Mouse (Mus musculus): ENCODE measurements at regions not wholly inside any gene's neighbourhood (a gene's known extent, or its start where the extent isn't known, plus 50 kb on each side); places are given as distances from the start of the nearest gene placed in this dataset.

DNA sequence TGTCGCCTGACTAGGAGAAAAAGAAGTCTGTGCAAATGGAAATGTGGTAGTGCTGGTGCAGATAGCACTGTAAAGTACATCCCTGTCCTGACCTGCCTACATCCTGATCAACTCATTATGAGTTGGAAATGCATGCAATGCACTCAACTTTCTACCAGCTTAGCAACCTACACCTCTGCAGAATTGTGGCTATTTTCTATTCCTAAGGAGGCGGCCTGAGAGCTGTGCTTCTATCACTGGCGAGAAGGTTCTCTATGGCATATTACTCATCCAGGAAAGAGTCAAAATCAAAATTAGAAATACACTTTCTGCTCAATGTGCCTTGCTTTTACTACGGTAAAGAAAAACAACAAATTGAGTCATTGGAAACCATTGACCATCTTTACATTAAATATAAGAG is 685.4 kb upstream of the Kdm8 start:
- no peak overlapping the region for H3K4me3 ChIP-seq (replicated peaks)
- ATAC-seq (replicated peaks; ENCODE audit: low FRiP score), result no peak
- no peak overlapping the region for H3K27ac ChIP-seq
- 0 out of 2 replicates have a peak, but pooled peaks cover 3% of the 10 kb centered on the region for H3K27me3 ChIP-seq
- no peaks in the 10 kb centered on the region for H3K4me1 ChIP-seq
- H3K9me3 ChIP-seq (replicated peaks), result no peaks in the 10 kb centered on the region
- no peak overlapping the region for H3K9ac ChIP-seq
- H3K36me3 ChIP-seq, result no peaks in the 10 kb centered on the region
- H3K4me2 ChIP-seq, result no peak overlapping the region
- WGBS, result 93% methylated on average over 4 of the region's 4 CpGs

DNA sequence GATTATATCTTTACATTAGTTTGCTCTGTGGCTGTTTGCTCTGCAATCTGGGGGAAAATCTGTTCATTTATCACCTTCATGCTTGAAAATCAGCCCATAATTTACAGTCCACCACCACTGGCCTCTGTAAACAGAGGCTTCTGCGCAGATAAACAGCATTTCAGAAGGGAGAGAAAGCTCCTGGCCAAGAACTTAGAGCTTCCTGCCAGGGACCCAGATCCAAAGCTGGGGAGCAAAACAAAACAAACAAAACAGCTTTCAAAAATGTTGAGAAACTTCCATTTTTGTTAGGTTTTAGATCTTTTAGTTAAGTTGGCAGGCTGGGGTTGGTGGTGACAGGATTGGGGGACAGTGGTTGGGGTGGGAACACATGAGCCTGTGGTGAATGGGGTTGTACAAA is 666.7 kb upstream of the Kdm8 start:
- Histone ChIP-seq H3K4me2 (no peak overlapping the region), H3K27ac (no peak overlapping the region), H3K36me3 (no peaks in the 10 kb centered on the region), H3K9me3 (replicated peaks) (no peaks in the 10 kb centered on the region), H3K4me3 (replicated peaks) (no peak overlapping the region), H3K4me1 (0 out of 2 replicates have a peak, but pooled peaks cover 3% of the 10 kb centered on the region), H3K27me3 (no peaks in the 10 kb centered on the region), H3K9ac (no peak overlapping the region)
- WGBS, result 74% methylated on average over 1 of the region's 1 CpGs
- ATAC-seq (replicated peaks; ENCODE audit: low FRiP score), result no peak

DNA sequence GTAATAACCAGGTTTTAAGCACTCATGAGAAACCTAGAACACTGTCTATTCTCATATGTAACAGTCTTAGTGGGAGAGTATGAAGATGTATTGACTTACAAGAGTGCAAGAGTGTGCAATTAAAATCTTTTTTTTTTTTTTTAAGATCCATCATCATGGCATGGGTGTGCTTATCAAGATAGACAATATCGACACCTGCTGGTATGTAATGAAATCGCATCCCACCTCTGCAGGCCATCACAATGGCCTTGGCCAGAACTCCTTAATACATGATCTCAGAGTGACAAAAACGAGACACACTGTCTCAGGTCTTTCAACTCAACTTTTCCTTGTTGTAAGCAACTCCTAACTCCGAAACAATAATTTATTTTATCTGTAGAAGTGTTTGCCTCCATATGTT is 661.7 kb upstream of the Kdm8 start:
- Histone ChIP-seq H3K9me3 (replicated peaks) (0 out of 2 replicates have a peak, but pooled peaks cover 3% of the 10 kb centered on the region), H3K36me3 (no peaks in the 10 kb centered on the region), H3K9ac (no peak overlapping the region), H3K27me3 (no peaks in the 10 kb centered on the region), H3K4me1 (0 out of 2 replicates have a peak, but pooled peaks cover 3% of the 10 kb centered on the region), H3K4me3 (replicated peaks) (no peak overlapping the region), H3K27ac (no peak overlapping the region), H3K4me2 (no peak overlapping the region)
- WGBS, result 57% methylated on average over 4 of the region's 4 CpGs
- ATAC-seq (replicated peaks; ENCODE audit: low FRiP score), result no peak

DNA sequence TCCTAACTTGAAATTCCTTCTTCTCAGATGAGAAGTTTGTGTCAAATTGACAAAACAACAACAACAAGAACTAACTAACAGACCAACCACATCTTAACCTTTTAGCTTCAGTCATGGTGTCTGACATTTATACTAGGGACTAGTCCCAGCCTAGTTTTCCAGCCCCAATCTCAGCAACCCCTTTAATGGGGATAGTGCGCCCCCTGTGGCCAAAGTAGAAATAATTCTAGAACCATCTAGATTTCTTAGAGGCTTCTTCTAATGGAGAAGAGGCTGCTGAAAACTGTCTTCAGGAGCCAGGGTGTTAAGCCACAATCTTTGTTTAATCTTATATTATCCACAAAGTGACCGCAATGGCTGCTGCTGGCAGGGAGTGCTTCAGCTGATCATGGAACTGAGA is 659.5 kb upstream of the Kdm8 start:
- no peak overlapping the region for H3K9ac ChIP-seq
- no peak overlapping the region for H3K4me2 ChIP-seq
- H3K27me3 ChIP-seq, result no peaks in the 10 kb centered on the region
- H3K4me3 ChIP-seq (replicated peaks), result no peak overlapping the region
- no peak for ATAC-seq (replicated peaks; ENCODE audit: low FRiP score)
- H3K9me3 ChIP-seq (replicated peaks), result 0 out of 2 replicates have a peak, but pooled peaks cover 3% of the 10 kb centered on the region
- no peaks in the 10 kb centered on the region for H3K36me3 ChIP-seq
- H3K27ac ChIP-seq, result no peak overlapping the region
- 83% methylated on average over 2 of the region's 2 CpGs for whole genome bisulfite sequencing
- H3K4me1 ChIP-seq, result no peaks in the 10 kb centered on the region

DNA sequence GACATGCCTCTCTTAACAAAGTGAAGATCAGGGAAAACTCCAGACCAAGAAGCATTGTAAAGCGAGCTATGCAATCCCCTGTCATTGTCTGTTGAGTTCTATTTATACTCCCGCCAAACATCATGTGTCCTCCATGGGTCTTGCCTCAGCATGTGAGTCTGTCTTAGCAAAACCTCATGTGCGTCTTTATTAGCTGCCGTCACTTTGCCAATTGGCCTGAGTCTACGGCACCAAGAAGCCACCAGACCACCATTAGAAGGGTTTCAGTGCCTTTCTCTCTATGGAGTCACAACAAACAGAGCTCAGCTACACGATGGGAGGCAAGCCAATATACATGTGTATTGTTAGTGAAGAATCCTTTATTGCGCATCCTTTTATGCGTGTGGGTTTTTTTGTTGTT is 658.6 kb upstream of the Kdm8 start:
- ATAC-seq (replicated peaks; ENCODE audit: low FRiP score), result no peak
- no peaks in the 10 kb centered on the region for H3K36me3 ChIP-seq

DNA sequence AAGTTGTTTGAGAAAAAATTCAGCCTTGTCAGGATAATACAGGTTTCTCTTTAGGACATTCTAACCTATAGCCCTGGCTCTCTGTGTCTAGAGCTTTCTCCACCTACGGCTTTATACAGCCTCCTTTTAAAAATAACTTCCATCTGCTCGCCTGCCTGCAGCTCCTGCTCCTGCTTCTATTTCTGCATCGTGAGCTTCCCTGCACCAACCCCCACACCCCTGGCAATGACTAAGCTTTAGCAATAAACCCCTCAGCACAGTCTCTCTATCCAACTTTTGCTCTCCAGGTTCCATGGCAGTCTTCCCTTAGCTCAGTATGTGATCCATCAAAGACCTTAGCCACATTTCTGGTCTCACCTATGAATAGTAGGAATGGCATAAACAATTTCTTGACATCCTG is 655.7 kb upstream of the Kdm8 start:
- Histone ChIP-seq H3K27ac (no peak overlapping the region), H3K36me3 (no peaks in the 10 kb centered on the region)
- WGBS, result 38% methylated on average over 3 of the region's 3 CpGs

More for the DNA sequence above, 658.6 kb upstream of the Kdm8 start:
- no peaks in the 10 kb centered on the region for H3K4me1 ChIP-seq
- H3K9me3 ChIP-seq (replicated peaks), result 0 out of 2 replicates have a peak, but pooled peaks cover 3% of the 10 kb centered on the region
- no peak overlapping the region for H3K4me3 ChIP-seq (replicated peaks)
- whole genome bisulfite sequencing, result 90% methylated on average over 8 of the region's 8 CpGs
- no peak overlapping the region for H3K27ac ChIP-seq
- no peak overlapping the region for H3K4me2 ChIP-seq
- no peak overlapping the region for H3K9ac ChIP-seq
- H3K27me3 ChIP-seq, result no peaks in the 10 kb centered on the region

DNA sequence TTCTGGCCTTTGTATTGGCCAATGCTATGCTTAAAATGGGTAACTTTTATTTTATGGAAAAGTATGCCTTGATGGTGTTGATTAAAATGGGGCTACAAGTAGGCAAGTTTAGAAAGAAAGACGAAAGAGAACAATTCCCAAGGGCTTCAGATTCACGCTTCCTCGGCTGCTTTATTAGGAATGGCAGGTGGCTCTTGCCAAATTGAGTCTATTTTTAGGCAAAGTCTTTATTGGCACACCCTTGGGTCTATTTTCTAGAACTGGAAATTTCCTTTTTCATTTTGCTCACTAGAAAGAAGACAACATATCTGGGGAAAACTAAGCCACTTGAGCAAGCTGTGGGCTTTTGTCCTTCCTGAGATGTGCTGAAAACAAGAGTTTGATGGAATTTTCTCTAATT is 641.4 kb upstream of the Kdm8 start:
- no peak for ATAC-seq (replicated peaks; ENCODE audit: low FRiP score)
- Histone ChIP-seq H3K27ac (no peak overlapping the region), H3K4me2 (no peak overlapping the region), H3K9me3 (replicated peaks) (no peaks in the 10 kb centered on the region), H3K36me3 (no peaks in the 10 kb centered on the region), H3K27me3 (no peaks in the 10 kb centered on the region), H3K9ac (no peak overlapping the region), H3K4me3 (replicated peaks) (no peak overlapping the region), H3K4me1 (no peaks in the 10 kb centered on the region)
- WGBS, result 76% methylated on average over 3 of the region's 3 CpGs

More for the DNA sequence above, 655.7 kb upstream of the Kdm8 start:
- no peak for ATAC-seq (replicated peaks; ENCODE audit: low FRiP score)
- Histone ChIP-seq H3K27me3 (no peaks in the 10 kb centered on the region), H3K9ac (no peak overlapping the region), H3K4me3 (replicated peaks) (no peak overlapping the region), H3K4me2 (no peak overlapping the region), H3K9me3 (replicated peaks) (no peaks in the 10 kb centered on the region), H3K4me1 (no peaks in the 10 kb centered on the region)

DNA sequence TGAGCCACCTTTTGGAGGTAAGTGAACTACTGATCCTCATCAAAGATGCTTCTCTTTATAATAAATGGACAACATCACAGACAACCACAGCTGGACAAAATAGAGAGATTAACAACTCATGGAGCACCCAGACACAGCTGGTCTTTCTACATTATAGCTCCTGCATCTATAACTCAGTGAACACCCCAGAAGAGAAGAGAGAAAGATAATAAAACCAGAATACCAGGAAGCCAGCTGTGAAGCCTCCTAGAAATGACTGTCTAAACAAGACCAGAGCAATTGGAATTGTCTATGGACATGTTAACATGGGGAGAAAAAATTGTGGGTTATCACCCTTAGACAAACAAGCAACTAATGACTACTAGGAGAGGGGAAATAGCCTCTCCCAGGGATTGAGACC is 609.8 kb upstream of the Kdm8 start:
- H3K36me3 ChIP-seq, result no peaks in the 10 kb centered on the region
- H3K4me2 ChIP-seq, result no peak overlapping the region
- H3K4me1 ChIP-seq, result no peaks in the 10 kb centered on the region
- H3K4me3 ChIP-seq (replicated peaks), result no peak overlapping the region
- ATAC-seq (replicated peaks; ENCODE audit: low FRiP score), result no peak
- H3K27me3 ChIP-seq, result no peaks in the 10 kb centered on the region
- H3K9ac ChIP-seq, result no peak overlapping the region
- H3K27ac ChIP-seq, result no peak overlapping the region
- no peaks in the 10 kb centered on the region for H3K9me3 ChIP-seq (replicated peaks)

DNA sequence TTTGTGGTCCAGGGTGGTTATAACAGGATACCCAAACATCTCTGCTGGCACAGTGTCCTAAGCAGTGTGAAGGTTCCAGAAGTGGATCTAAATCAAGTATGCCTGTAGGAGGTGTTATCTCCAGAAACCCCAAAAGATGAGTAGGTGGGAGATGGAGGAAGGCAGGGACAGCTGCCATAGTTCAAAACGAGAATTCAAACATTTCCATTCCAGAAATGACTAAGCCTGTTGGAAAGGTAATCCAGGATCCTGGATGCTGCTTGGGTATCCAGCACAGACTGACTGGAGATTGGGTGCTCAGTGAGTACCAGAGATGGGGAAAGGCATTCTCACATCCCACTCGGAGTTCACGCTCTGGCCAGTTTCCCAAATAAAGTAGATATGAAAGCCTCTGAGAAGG is 607.9 kb upstream of the Kdm8 start:
- H3K4me2 ChIP-seq, result no peak overlapping the region
- no peaks in the 10 kb centered on the region for H3K27me3 ChIP-seq
- no peak overlapping the region for H3K27ac ChIP-seq
- H3K4me3 ChIP-seq (replicated peaks), result no peak overlapping the region
- H3K9ac ChIP-seq, result no peak overlapping the region
- 83% methylated on average over 3 of the region's 3 CpGs for WGBS
- H3K36me3 ChIP-seq, result no peaks in the 10 kb centered on the region
- no peaks in the 10 kb centered on the region for H3K9me3 ChIP-seq (replicated peaks)
- no peaks in the 10 kb centered on the region for H3K4me1 ChIP-seq
- no peak for ATAC-seq (replicated peaks; ENCODE audit: low FRiP score)

DNA sequence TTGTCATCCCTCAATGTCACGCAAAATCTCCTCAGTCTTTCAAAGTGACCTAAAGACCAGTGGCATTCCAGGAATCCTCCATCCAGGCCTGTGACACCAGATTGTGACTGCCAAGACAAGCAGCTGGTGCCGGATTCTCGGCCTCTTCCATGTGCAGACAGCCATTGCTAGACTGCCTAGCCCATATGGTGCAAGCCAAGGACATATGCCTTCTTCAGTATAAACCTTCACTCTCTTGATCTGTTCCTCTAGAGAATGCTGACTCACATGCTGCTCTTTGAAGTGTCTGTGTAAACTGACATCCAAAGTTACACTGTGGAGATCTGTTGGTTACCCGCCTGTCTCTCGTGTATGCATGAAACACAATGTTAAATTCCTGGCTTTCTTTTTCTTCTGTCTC is 589.4 kb upstream of the Kdm8 start:
- no peak overlapping the region for H3K27ac ChIP-seq
- H3K9me3 ChIP-seq (replicated peaks), result no peaks in the 10 kb centered on the region
- no peaks in the 10 kb centered on the region for H3K4me1 ChIP-seq
- H3K27me3 ChIP-seq, result no peaks in the 10 kb centered on the region
- H3K4me2 ChIP-seq, result no peak overlapping the region
- no peak overlapping the region for H3K4me3 ChIP-seq (replicated peaks)
- ATAC-seq (replicated peaks; ENCODE audit: low FRiP score), result no peak
- 85% methylated on average over 5 of the region's 5 CpGs for WGBS
- no peaks in the 10 kb centered on the region for H3K36me3 ChIP-seq
- no peak overlapping the region for H3K9ac ChIP-seq

DNA sequence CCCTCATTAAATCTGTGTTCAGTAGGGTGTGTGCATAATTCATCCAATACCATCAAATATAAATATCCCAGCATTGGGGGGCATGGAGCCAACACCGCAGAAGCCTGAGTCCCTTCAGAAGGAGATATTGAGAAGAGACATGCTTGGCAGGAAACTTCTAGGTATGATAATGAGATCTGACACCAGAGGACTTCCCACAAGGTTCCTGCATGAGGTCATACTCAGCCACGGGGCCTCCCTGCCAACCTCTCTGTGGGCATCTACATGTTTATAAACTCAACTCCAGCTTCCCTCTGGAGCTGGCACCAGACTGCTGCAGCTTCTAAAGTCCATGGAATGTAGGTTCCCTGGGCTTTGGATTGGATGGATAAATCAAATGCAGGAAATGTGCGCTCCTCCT is 587.4 kb upstream of the Kdm8 start:
- H3K4me3 ChIP-seq (replicated peaks), result no peak overlapping the region
- H3K4me1 ChIP-seq, result no peaks in the 10 kb centered on the region
- no peak overlapping the region for H3K4me2 ChIP-seq
- no peaks in the 10 kb centered on the region for H3K36me3 ChIP-seq
- H3K9me3 ChIP-seq (replicated peaks), result no peaks in the 10 kb centered on the region
- ATAC-seq (replicated peaks; ENCODE audit: low FRiP score), result no peak
- WGBS, result 89% methylated on average over 3 of the region's 3 CpGs
- H3K27me3 ChIP-seq, result no peaks in the 10 kb centered on the region
- H3K27ac ChIP-seq, result no peak overlapping the region
- H3K9ac ChIP-seq, result no peak overlapping the region

DNA sequence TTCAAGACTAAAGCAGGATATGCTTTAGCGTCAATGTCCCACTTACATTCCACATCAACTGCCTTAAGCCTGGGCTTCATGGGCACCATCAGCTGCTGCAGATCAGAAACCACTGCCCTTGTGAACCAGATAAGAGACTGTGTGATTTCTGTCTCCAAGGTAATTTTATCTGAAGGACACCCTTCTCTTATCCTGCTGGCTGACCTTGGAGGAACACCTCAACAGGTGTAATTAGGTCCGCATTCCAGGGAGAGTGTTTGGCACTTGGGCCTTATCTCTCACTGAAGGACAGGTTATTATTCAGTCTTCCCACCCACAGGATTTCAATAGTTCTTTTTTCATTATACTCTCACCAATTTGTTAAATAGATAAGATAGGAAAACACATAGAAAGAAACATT is 583.1 kb upstream of the Kdm8 start:
- Histone ChIP-seq H3K27me3 (no peaks in the 10 kb centered on the region), H3K4me3 (replicated peaks) (no peak overlapping the region), H3K4me1 (no peaks in the 10 kb centered on the region), H3K9ac (no peak overlapping the region), H3K4me2 (no peak overlapping the region), H3K9me3 (replicated peaks) (no peaks in the 10 kb centered on the region), H3K27ac (no peak overlapping the region), H3K36me3 (no peaks in the 10 kb centered on the region)
- no peak for ATAC-seq (replicated peaks; ENCODE audit: low FRiP score)
- 94% methylated on average over 2 of the region's 2 CpGs for WGBS

DNA sequence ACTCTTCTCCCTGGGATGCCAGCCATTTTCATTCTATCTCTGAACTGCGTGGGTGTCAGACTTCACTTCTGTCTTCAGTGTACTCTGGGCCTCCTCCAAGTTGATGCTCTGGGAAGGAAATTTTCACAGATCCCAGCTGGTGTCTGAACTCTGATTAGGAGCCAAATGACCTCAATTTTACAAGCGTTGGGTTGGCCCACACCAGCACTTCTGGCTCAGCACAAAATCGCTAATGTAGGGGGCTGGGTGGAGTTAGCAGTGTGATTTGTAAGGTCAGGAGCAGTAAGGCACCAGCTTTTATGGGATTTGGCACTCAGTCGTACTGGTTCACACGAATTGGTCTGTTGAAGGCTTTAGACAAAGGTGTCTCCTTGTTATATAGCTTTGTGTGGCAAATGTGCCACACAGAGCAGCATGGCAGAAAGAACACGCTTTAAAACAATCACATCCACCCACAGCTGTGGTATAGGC is 576.3 kb upstream of the Kdm8 start:
- no peaks in the 10 kb centered on the region for H3K36me3 ChIP-seq
- H3K27me3 ChIP-seq, result no peaks in the 10 kb centered on the region
- no peak overlapping the region for H3K4me2 ChIP-seq
- H3K9me3 ChIP-seq (replicated peaks), result no peaks in the 10 kb centered on the region
- H3K27ac ChIP-seq, result peak overlapping the region; percentile 75
- H3K4me1 ChIP-seq, result 0 out of 2 replicates have a peak, but pooled peaks cover 5% of the 10 kb centered on the region
- 14% methylated on average over 6 of the region's 6 CpGs for WGBS
- H3K9ac ChIP-seq, result no peak overlapping the region
- H3K4me3 ChIP-seq (replicated peaks), result no peak overlapping the region
- ATAC-seq (replicated peaks; ENCODE audit: low FRiP score), result peak; percentile 81
